Mouse (Mus musculus) cerebellum, adult 18-20 months (tissue): ENCODE data around the gene 9930104L06Rik.
A peak's percentile ranks its signal among the peaks of the same experiment; 100 is the strongest.
"Not testable (repeated sequence)": the region's sequence is repeated elsewhere in the genome, so short reads cannot be mapped to it uniquely, and the experiment has no call there.

Source experiments
- DNase-seq, 2 experiments: peaks; one replicate each; pipeline ENCODE4 v3.0.0; 2021

Gene 9930104L06Rik

DNA sequence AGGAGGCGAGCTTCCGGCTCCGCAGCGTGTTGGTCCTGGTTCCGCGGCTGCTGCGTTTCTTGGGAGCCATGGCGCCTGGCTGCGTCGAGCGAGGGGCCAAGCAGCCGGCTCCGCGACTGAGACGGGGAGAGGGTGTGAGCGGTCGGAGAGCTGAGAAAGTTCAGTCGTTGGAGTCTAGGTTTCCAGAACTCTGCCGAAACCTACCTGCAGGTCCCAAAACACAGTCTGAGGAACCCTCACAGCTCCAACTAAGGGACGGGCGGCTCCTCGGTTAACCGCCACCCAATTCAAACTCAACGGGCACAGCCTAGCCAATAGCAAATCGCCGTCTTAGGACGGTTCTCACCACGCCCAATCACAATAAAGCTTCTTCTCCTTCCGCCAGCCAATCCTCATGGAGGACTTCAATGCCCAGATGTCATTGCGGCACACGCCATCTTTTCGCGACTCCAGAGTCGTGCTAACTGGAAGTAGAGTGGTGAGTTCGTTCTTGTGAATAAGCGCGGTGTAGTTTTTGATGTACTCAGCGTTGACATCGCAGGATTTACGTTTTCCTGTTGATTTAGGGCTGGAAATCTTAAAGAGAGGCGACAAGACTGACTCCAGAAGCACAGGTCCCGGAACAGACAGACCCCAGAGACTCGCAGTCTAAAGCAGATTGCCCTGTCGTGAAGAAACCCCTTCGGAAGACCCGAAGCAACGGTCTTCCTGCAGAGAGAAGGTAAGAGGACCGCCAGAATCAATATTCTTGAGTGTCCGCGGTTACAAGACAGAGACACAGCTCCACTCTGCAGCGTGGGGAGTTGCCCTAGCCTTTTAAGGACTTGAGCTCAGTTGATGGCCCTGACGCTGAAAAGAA is at the start of gene 9930104L06Rik:
Gene 9930104L06Rik (plus strand): TSS at position 436 of the 859 bp plus-strand sequence.
- DNase-seq: peak; percentile 95

DNA sequence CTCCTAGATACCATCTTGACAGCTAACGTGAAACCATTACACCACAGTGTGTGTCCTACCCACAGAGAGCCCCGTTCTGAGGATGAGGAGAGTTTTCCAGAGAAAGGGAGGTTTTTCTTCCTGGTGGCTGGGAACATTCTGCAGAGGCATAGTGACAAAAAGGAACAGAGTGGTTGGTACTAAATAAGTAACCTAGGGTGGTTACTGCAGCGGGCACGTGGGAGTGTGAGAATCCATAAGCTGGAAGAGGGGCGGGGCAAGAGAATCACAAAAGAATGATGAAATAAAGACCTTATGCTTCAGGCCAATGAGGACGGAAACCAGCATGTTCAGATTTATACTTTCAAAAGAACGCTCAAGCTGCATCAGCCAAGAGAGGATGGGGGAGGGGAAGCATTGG is 48.1 kb upstream of the 9930104L06Rik start:
- no peak for DNase-seq

DNA sequence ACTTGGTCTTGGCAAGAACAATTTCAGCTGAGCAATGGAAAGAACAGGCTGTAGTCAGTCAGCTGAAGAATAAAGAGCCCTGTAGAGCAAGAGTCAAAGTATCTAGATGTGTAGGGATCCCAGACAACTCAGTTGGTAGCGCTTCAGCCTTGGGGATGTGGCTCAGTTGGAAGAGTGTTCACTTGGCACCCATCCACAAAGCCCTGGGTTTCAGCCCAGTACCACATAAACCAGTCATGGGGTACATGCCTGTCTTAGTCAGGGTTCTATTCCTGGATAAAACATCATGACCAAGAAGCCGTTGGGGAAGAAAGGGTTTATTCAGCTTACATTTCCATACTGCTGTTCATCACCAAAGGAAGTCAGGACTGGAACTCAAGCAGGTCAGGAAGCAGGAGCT is 46.9 kb upstream of the 9930104L06Rik start:
- DNase-seq: no peak

DNA sequence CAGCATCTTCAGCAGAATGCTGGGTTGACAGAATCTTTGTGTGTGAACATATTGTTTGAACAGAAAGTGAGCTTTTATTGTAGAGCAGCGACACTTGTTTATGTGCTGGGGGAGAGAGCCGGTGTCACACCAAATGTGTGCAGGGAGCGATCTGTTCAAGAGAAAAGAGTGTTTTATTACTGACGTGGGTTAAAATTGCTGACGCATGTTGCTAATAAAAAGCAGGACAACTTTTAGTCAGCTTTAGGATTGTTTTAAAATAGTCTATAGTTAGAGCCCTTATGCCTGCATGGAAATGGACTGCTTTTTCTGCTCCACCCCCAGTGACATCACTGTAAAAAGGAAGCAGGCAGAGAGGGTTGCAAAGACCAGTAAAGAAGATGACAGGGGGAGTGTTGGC is 46.0 kb upstream of the 9930104L06Rik start:
- no peak for DNase-seq

DNA sequence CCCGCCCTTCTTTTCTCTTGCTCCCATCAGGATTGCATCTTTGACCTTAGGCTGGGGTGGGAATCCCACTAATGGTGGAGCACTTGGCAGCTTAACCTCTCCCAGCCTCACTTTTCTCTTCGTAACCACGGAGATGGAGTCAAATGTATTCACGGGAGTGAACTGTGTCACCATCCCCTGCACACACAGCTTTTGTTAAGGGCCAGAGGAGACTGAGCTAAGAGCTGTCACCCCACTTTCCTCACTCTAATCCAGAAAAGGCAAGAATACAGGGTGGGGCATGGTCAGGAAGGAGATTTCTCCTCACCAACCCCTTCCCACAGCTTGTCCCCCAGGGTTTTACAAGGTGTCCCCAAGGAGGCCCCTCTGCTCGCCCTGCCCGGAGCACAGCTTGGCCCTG is 43.1 kb upstream of the 9930104L06Rik start:
- peak in 1 of 2 experiments; percentile 8 for DNase-seq

DNA sequence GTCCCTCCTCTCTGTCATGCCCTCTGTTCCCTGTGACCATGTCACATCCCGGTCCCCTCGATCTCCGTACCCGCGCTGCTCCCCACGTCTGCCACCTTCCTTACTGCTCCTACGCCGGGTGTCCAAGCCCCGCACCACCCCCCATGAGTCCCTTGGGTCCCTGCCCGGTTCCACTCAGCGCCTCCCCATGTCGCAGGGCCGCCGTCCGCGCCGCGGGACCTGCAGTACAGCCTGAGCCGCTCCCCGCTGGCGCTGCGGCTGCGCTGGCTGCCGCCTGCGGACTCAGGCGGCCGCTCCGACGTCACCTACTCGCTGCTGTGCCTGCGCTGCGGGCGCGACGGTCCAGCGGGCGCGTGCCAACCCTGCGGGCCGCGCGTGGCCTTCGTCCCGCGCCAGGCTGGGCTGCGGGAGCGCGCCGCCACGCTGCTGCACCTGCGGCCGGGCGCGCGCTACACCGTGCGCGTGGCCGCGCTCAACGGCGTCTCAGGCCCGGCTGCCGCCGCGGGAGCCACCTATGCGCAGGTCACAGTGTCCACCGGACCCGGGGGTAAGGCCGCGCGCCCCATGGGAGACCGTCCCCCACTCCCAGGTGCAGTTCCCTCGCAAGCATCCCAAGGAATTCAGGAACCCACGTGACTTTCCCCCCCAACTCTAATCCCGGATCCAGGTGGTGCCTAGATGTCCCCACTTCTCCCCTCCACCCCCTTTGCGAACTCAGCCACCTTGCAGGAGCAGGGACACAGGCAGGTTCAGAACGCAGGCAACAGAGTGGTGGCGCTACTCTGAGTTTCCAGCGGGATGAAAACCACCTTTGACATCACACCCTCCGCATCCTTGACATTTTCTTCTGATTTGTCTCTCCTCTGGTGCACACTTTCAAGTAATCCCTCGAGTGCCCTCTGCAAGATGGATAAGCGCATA is 42.1 kb upstream of the 9930104L06Rik start:
- DNase-seq: peak; percentile 74 to 89

DNA sequence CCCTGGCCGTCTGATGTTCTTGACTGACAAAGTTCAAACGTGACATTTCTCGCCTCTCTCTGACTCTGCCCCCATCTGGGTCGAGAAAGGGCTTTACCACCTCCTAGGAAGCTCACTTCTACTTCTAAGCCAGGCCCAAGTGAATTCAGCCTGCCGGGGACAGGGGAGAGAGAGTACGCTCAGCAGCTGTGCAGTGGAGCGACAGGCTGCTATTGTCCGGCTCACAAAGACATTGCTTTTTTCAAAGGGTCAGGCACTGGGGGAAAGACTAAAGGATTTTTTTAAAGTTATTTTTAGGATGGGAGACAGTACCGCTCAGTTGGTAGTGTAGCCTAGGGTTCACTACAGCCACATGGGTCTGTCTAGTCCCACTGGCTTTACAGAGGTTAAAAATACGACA is 38.4 kb upstream of the 9930104L06Rik start:
- no peak for DNase-seq

DNA sequence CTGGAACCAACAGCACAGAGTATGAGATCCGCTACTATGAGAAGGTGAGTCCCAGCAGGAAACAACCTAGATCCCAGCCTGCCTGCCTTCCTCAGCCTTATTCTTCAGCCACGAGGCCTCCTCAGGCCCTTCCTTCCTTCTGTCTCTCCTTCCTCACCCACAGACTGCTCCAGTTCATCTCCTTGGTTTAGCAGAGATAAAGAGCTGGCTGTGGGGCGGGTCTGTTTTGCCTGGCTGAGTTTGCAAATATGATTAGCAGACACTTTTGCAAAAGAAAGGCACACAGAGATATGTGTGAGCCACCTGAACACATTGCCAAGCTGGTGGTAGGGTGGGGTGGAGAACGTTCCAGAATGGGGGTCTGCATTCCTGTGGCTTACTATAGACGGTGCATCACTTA is 36.9 kb upstream of the 9930104L06Rik start:
- DNase-seq: no peak

DNA sequence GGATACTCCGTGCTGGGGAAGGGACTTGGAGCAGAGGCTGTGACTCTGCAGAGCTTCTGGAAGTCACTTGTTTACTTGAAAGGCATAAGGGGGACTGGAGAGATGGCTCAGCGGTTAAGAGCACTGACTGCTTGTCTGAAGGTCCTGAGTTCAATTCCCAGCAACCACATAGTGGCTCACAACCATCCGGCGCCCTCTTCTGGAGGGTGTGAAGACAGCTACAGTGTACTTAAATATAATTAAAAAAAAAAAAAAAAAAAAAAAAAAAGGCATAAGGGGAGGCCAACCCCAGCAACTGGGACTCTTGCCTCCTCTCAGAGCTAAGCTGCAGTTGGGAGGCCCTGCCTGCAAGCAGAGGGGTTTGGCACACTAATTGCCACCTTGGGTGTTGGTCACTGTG is 31.4 kb upstream of the 9930104L06Rik start:
- DNase-seq: no peak

DNA sequence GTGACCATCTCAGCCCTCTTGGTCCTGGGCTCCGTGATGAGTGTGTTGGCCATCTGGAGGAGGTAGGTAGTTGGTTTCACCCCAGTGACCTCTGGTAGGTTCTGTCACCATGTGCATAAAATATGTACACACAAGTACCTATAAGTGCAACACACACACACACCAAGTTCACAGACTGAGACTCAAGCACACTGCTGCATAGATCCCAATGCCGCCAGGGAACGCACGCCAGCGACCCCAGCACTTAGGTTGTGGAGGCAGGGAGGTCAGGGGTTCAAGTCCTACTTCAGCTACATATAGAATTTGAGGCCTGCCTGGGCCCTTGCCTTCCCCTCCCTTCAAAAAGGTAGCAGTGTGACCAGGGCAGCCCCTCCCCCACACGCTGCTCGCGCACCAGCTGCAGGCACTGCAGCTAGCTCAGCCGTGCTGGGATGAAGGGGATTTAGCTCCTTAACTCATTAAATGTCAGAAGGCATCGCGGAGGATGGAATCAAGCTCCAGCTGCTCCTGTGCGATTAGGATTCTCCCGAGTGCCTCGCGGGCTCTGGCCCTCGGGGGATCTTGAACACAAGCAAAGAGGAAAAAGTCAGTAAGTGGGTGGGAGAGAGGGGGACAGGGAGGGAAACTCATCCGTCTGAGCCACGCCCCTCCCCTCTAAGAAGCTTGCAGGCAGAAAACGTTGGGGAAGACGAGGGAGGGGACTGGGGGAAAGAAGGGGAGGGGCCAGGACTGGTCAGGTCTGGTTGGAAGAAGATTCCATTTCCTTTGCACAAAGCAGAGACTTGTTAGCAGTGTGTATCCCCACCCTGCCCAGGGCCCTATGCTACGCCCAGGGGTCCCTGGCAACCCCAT is 30.7 kb upstream of the 9930104L06Rik start:
- no peak for DNase-seq

DNA sequence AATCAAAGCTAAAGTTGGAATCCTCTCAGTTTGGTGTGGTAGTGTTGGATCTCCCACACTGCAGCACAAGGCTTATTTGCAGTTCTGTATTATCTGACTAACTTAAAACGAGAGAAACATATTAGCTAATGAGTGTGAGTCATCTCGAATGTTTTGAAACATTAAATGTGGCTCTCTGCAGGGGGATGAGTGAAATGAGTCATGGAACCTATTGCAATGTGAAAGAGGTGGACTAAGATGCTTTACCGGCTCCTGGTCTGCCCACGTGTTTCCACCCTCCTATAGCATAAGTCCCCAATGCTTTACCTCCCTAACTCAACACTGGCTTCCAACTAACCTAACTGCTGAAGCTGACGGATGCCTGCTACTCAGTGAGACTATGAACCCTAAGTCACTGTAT is 8.7 kb upstream of the 9930104L06Rik start:
- no peak for DNase-seq

DNA sequence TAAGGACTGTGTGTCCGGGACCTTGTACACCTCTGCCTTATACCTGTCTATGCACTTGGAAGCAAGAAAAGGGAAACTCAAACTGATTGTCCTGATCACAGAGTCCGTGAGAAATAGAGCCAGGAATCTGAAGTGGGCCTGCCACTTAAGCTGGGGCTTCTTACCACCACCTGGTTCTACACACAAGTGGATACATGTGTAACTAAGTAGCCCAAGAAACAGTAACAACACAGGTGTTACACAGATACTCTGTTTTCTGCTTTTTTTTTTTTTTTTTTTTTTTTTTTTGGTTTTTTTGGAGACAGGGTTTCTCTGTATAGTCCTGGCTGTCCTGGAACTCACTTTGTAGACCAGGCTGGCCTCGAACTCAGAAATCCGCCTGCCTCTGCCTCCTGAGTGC is 2.4 kb downstream of the 9930104L06Rik start, which contains the start of gene Cdca8:
Gene Cdca8 (minus strand): TSS at position 101 of the 400 bp plus-strand sequence.
- not testable (repeated sequence) for DNase-seq

DNA sequence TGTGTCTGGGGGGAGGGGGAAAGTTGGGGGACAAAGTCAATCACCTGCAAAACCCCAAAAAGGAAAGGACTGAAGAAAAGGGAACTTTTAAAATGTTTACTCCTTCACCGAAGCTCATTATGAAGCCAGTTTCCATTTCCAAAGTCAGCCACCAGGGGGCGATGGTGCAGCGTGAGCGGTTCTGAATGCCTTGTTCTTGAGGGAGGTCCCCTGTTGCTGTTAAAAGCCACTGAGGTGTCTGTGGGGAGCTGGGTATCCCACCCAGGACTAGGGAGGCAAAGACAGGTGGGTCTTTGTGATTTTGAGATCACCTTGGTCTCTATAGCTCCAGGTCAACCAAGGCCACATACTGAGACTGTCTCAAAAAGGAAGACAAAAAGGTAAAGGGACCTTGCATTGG is 6.2 kb downstream of the 9930104L06Rik start:
- peak; percentile 55 to 77 for DNase-seq

DNA sequence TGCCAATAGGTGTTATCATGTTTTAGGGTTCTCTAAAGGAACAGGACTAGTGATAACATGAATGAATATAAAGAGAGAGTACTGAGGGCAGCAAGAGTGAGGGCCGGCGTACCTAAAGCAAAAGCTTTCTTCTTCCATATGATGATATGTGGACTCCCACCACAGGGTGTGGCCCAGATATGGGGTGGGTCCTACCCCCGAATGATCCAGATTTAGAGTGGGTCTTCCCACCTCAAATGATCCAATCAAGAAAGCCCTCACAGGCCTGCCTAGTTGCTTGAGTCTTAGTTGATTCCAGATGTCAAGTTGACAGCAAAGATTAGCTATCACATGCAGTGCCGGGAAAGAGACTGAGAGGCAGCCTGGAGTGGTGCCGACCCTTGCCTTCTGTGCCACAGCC is 6.9 kb downstream of the 9930104L06Rik start:
- no peak for DNase-seq

DNA sequence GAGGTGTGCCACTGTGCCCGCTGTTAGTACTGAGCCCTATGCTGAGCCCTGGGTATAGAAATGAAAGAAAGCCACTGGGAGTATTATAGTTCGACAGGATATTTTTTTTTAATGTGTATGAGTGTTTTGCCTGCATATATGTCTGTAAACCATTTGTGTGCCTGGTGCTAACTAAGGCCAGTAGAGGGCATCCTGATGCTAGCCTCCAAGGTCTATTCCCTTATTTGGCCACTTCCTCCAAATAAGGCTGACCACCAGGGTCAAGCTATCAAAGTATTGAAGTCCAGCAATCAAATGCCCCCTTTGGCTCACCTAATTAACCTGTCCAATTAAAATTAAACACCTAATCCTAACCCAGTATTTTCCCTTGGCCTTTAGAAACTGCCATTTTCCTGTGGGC is 8.1 kb downstream of the 9930104L06Rik start:
- no peak for DNase-seq

DNA sequence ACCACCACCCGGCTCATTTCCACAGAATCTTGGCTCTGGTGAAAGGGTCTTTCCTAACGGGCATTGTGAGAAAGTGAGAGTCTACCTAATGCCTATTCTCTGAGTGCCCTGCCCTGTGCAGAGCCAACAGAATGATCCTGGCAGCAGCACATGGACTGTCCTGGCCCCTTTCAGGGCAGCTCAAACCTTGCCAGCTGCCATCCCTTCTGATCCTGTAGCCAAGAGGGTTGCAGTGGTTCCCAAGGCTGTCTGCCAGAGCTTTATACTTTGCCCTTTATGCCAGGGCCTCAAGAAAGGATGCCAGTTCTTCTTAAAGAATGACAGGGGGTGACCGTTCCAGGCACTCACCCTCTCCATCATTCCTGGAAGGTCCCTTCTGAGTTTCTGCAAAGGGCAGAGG is 12.6 kb downstream of the 9930104L06Rik start:
- no peak for DNase-seq

DNA sequence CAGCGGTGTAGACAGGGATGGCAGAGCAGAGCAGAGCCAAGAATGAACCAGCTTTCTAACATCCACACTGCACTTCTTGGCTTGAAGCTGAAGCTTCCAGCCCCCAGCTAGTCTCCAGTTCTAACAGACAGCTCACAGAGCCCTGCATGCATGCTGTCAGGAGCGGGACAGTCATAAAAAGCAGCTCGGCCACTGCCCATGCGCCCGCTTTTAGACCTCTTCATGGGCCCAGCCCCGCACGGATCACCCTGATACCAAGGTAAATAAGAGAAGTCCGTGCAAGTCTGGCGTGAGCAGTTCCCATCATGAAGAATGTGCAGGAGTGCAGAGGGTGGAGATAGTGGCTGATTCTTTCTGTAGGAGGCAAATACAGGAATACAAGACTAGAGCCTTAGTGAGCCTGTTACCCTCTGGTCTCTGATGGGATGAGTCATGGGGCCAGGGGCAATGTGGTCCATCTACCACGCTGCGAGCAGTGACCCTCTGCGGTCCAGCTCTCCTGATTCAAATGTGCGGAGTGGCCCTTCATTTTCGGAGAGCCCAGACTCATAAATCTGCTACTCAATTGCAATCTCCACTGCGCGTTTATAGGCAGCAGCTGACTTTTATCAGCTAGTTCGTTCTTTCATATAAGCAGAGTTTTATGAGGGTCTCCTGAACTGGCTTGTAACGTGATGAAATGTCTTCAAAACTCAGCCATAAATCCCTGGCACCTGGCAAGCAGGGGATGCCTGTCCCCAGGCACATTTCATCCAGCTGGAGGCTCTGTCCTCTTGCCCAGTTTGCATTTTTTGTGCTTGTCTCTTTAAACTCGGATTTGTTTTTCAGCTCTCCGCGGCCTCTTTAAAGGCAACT is 13.6 kb downstream of the 9930104L06Rik start:
- DNase-seq: no peak

DNA sequence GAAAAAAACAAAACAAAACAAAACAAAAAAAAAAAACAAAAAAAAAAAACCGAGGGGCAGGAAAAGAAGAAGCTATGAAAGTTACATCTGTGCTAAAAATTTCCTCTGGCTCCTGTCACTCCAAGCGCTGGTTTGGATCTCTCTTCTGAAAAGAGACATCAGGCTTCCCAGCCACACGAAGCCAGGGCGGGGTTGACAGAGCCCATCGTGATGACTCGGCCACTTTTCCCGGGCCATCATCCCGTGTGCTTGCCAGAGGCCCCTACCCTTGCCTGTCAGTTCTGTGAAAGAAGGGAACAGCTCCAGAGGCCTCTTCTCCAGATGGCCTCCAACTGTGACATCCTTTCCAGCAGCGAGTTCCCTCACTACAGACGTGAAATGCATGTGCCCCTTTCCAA is 14.2 kb downstream of the 9930104L06Rik start:
- no peak for DNase-seq

DNA sequence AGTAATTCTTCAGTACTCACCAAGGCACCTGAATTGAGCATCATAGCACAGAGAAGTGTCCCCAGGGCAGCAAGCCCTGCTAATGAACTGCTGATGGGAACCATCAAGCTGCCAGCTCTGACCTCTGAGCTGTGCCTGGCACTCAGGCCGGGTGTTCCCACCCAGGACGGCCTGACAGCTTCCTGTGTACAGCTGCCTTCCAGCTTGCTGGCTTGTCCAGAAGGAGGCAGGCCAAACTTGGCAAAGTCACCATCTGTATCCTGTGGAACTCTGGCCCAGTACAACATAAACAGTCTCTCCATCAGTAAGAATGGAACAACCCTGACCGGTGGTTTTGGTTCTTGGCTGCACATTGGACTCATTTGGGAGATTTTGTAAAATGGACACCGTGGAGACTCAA is 16.7 kb downstream of the 9930104L06Rik start:
- no peak for DNase-seq

DNA sequence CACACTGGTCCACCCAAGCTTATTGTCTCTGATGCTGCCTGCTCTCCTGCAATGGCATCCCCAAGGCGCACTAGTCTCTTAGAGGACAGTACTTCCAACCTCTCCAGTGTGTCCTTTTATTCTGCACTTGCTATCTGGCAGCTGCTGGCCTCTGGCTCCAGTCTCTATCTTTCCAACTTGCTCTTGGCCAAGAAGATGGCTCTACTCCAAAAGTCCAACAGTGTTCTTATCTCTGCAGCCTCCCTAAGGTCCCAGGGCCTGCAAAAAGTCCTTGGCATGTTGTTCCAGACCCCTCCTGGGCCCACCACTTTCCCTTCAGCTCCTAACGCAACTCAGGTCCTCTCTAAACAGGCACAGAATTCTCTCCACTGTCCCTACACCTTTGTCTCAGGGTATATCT is 20.4 kb downstream of the 9930104L06Rik start:
- DNase-seq: no peak

DNA sequence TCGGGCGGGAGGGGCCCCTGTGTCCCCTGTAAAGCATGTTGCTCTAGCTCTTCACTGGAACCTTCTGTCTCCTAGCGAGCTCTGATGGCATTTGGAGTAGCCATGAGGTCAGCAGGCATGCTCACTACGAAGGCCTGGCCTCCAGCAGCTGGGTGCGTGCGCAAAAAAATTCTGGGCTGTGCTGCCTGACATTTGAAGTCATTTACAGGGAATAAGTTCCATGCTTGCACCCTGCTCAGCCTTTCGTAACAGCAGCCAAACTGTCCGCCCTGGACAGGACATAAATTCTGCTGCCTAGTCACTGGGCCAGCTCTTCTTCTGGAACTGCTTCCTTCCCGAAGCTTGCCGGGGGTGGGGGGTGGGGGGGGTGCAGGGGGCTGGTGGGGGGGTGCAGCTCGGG is 22.2 kb downstream of the 9930104L06Rik start:
- DNase-seq: no peak

DNA sequence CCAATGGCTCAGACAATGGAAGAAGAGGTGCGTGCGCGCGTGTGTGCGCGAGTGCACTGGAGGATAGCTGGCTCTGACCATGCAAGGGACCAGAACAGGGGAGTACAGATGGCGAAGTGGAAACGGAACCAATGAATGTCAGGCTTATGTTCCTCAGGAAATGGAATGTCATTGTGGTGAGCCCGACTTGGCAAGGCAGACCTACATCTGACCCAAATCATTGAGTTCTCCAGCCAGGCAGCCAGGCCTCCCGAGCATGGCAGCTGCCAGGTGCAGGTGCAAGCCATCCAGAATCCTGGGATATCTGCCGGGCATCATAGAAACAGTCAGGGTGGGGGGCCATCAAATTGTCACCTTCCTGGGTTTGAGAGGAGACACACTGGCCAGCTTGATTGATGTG is 24.1 kb downstream of the 9930104L06Rik start:
- DNase-seq: peak; percentile 27 to 31
